Mouse (Mus musculus): ENCODE results near the gene Rnaseh2c. TPM values are rescaled to one million over a fixed set of nuclear protein-coding genes. Genes with fewer than 3 reads are reported as not detected.

Rnaseh2c gene
- polyA plus RNA-seq, 1 experiment from 2014 or later: 137 TPM

- Histone ChIP-seq H3K9me3 (no peaks in the 10 kb centered on the region), H3K4me3 (no peak overlapping the region)
Measured at GRCm38 (mm10) chr19:5566316-5566715, 35.4 kb upstream of the Rnaseh2c start.

DNA sequence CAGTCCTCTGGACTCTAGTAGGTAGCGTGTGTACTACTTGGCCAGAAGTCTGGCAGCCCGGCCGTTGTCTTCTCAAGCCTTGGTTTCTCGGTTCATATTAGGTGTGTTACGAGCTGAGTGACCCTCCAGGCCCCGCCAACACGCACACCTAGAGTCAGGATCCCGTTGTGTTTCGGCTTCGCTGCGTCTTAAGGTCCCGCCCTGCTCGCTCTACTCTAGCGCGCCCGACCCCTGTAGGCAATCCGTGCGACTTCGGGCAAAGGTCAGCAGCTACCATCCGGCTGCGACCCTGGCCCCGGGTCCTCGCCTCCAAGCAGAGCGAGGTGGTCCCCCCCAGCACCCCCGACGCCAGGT lies 34.5 kb upstream of the Rnaseh2c start:
- peaks cover 56% of the 10 kb centered on the region for H3K27me3 ChIP-seq
- no peaks in the 10 kb centered on the region; the same call in 1 of the 2 replicates for H3K36me3 ChIP-seq
- peak overlapping the region; percentile 87; the same call in 1 of the 2 replicates for H3K27ac ChIP-seq (replicated peaks)
- H3K4me1 ChIP-seq: peaks cover 20% of the 10 kb centered on the region
- 2% methylated on average over 26 of the region's 26 CpGs for WGBS
- no peaks in the 10 kb centered on the region for H3K9me3 ChIP-seq
- H3K4me3 ChIP-seq: peak overlapping the region; percentile 79
- peak overlapping the region; percentile 91 for H3K4me2 ChIP-seq (replicated peaks)
- ATAC-seq (ENCODE audit: low FRiP score, low read depth): peak; percentile 3; the same call in 1 of the 2 replicates
- H3K9ac ChIP-seq (replicated peaks): peak overlapping the region; percentile 79

More at GRCm38 (mm10) chr19:5566316-5566715, 35.4 kb upstream of the Rnaseh2c start:
- H3K9ac ChIP-seq (replicated peaks): no peak overlapping the region
- H3K27me3 ChIP-seq: peaks cover 64% of the 10 kb centered on the region
- WGBS: 54% methylated on average over 5 of the region's 5 CpGs
- peaks cover 20% of the 10 kb centered on the region for H3K4me1 ChIP-seq
- H3K27ac ChIP-seq (replicated peaks): no peak overlapping the region
- no peak for ATAC-seq (ENCODE audit: low FRiP score, low read depth)
- no peak overlapping the region for H3K4me2 ChIP-seq (replicated peaks)
- no peaks in the 10 kb centered on the region; the same call in 1 of the 2 replicates for H3K36me3 ChIP-seq

- no peaks in the 10 kb centered on the region; the same call in 1 of the 2 replicates for H3K36me3 ChIP-seq
- H3K4me1 ChIP-seq: peaks cover 20% of the 10 kb centered on the region
- peak within 1 kb of the TSS; percentile 87 for H3K27ac ChIP-seq (replicated peaks)
- peak within 1 kb of the TSS; percentile 79 for H3K9ac ChIP-seq (replicated peaks)
- H3K27me3 ChIP-seq: peaks cover 49% of the 10 kb centered on the region
- ATAC-seq (ENCODE audit: low FRiP score, low read depth): peak; percentile 83
- H3K4me2 ChIP-seq (replicated peaks): peak within 1 kb of the TSS; percentile 91
- no peaks in the 10 kb centered on the region for H3K9me3 ChIP-seq
- WGBS: under 1% methylated on average over 92 of the region's 102 CpGs
- H3K4me3 ChIP-seq: peak within 1 kb of the TSS; percentile 79
Measured at GRCm38 (mm10) chr19:5567534-5568469, 33.9 kb upstream of the Rnaseh2c start, which contains the start of gene Ap5b1. TSS of gene Ap5b1 (plus strand) at chr19:5568025.

GRCm38 (mm10) chr19:5568470-5569140 lies 33.1 kb upstream of the Rnaseh2c start:
- Histone ChIP-seq H3K9ac (replicated peaks) (peak overlapping the region; percentile 79), H3K27ac (replicated peaks) (peak overlapping the region; percentile 87), H3K9me3 (no peaks in the 10 kb centered on the region), H3K4me3 (peak overlapping the region; percentile 79), H3K27me3 (peaks cover 41% of the 10 kb centered on the region), H3K4me1 (peaks cover 20% of the 10 kb centered on the region), H3K36me3 (no peaks in the 10 kb centered on the region; the same call in 1 of the 2 replicates), H3K4me2 (replicated peaks) (peak overlapping the region; percentile 91)
- 6% methylated on average over 27 of the region's 27 CpGs for WGBS
- no peak; the same call in 1 of the 2 replicates for ATAC-seq (ENCODE audit: low FRiP score, low read depth)

GRCm38 (mm10) chr19:5569521-5569920 lies 32.2 kb upstream of the Rnaseh2c start:
- H3K9ac ChIP-seq (replicated peaks): no peak overlapping the region
- peaks cover 20% of the 10 kb centered on the region for H3K4me1 ChIP-seq
- H3K36me3 ChIP-seq: no peaks in the 10 kb centered on the region; the same call in 1 of the 2 replicates
- H3K9me3 ChIP-seq: no peaks in the 10 kb centered on the region
- 0 out of 2 replicates have a peak overlapping the region, but pooled peaks have one; percentile 91 for H3K4me2 ChIP-seq (replicated peaks)
- no peak overlapping the region for H3K27ac ChIP-seq (replicated peaks)
- 90% methylated on average over 10 of the region's 10 CpGs for WGBS
- ATAC-seq (ENCODE audit: low FRiP score, low read depth): no peak
- H3K27me3 ChIP-seq: peaks cover 32% of the 10 kb centered on the region
- no peak overlapping the region for H3K4me3 ChIP-seq

GRCm38 (mm10) chr19:5570353-5571246 lies 31.1 kb upstream of the Rnaseh2c start:
- Histone ChIP-seq H3K36me3 (no peaks in the 10 kb centered on the region; the same call in 1 of the 2 replicates), H3K4me3 (no peak overlapping the region), H3K27ac (replicated peaks) (no peak overlapping the region), H3K27me3 (peaks cover 26% of the 10 kb centered on the region), H3K9me3 (no peaks in the 10 kb centered on the region), H3K4me2 (replicated peaks) (no peak overlapping the region), H3K9ac (replicated peaks) (no peak overlapping the region), H3K4me1 (peaks cover 20% of the 10 kb centered on the region)
- no peak for ATAC-seq (ENCODE audit: low FRiP score, low read depth)
- WGBS: 93% methylated on average over 32 of the region's 32 CpGs

DNA sequence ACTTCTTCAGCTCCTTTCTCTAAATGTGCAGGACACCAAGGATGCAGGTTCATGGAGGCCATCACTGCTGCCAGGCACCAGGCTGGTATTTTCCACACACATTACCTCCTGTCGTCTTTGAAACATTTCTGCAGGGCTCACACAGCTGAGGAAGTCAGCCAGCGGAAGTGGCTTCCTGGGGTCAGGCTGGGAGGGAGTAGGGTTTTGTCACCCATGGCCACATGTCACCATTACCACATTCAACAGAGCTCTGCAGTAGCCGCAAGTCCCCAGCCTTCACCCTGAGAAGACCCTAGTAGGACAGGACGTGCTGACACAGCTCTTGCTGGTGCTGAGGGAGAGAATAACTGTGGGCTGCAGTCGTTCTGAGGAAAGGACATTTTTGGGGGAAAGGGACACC lies 29.8 kb upstream of the Rnaseh2c start:
- H3K4me2 ChIP-seq (replicated peaks): no peak overlapping the region
- WGBS: 80% methylated on average over 5 of the region's 5 CpGs
- peaks cover 17% of the 10 kb centered on the region for H3K4me1 ChIP-seq
- no peak overlapping the region for H3K4me3 ChIP-seq
- no peaks in the 10 kb centered on the region; the same call in 1 of the 2 replicates for H3K36me3 ChIP-seq
- peaks cover 14% of the 10 kb centered on the region for H3K27me3 ChIP-seq
- no peaks in the 10 kb centered on the region for H3K9me3 ChIP-seq
- no peak overlapping the region for H3K27ac ChIP-seq (replicated peaks)
- no peak overlapping the region for H3K9ac ChIP-seq (replicated peaks)
- no peak for ATAC-seq (ENCODE audit: low FRiP score, low read depth)

DNA sequence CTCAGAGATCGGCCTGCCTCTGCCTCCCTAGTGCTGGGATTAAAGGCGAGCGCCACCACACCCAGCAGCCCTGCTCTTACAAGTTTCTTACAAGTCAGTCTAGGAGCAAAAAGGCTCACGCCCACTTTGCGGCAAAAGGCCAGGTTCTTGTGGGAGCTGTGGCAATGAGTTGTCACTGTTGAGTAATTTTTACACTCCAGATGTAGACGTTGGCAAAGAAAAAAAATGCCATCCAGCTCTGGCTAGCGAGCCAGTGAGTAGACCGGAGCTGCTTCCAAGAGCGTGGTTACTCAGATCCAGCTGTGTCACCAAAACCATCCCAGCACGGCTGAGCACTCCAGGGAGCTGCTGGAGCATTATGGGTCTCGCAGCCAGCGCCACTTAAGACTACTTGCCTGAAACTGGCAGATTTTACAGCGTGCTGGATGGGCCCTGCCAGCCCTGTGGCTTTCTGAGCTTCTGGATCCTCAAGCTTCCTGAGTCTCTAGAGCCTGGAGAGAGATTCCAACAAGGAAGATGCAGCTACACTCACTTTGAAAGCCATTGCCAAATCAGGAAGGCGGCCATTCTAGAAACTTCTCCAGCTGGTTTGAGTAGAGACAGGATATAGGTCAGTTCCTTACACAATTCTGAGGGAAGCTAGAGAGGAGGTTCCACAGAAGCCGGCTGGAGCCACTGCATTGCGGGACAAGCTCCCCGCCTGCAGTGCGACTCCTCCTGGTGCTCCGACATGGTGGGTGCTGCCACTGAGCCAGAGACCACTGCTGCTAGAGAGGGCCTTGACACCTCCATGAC lies 29.1 kb upstream of the Rnaseh2c start:
- H3K36me3 ChIP-seq: no peaks in the 10 kb centered on the region; the same call in 1 of the 2 replicates
- H3K27ac ChIP-seq (replicated peaks): no peak overlapping the region
- no peaks in the 10 kb centered on the region for H3K9me3 ChIP-seq
- peaks cover 12% of the 10 kb centered on the region for H3K4me1 ChIP-seq
- WGBS: 87% methylated on average over 19 of the region's 19 CpGs
- H3K4me2 ChIP-seq (replicated peaks): no peak overlapping the region
- no peak overlapping the region for H3K4me3 ChIP-seq
- no peak overlapping the region for H3K9ac ChIP-seq (replicated peaks)
- ATAC-seq (ENCODE audit: low FRiP score, low read depth): no peak
- H3K27me3 ChIP-seq: peaks cover 12% of the 10 kb centered on the region

GRCm38 (mm10) chr19:5575336-5575735 lies 26.3 kb upstream of the Rnaseh2c start:
- Histone ChIP-seq H3K4me1 (no peaks in the 10 kb centered on the region), H3K4me3 (no peak overlapping the region), H3K4me2 (replicated peaks) (no peak overlapping the region), H3K36me3 (no peaks in the 10 kb centered on the region; the same call in 1 of the 2 replicates), H3K9ac (replicated peaks) (no peak overlapping the region), H3K27me3 (no peaks in the 10 kb centered on the region; the same call in 1 of the 2 replicates), H3K9me3 (no peaks in the 10 kb centered on the region), H3K27ac (replicated peaks) (no peak overlapping the region)
- WGBS: 97% methylated on average over 1 of the region's 1 CpGs
- no peak for ATAC-seq (ENCODE audit: low FRiP score, low read depth)

GRCm38 (mm10) chr19:5579971-5580370 lies 21.7 kb upstream of the Rnaseh2c start:
- WGBS: 73% methylated on average over 4 of the region's 4 CpGs
- no peak overlapping the region for H3K9ac ChIP-seq (replicated peaks)

More at GRCm38 (mm10) chr19:5579971-5580370, 21.7 kb upstream of the Rnaseh2c start:
- Histone ChIP-seq H3K4me1 (no peaks in the 10 kb centered on the region), H3K36me3 (no peaks in the 10 kb centered on the region), H3K27me3 (no peaks in the 10 kb centered on the region; the same call in 1 of the 2 replicates), H3K9me3 (no peaks in the 10 kb centered on the region), H3K4me2 (replicated peaks) (no peak overlapping the region), H3K4me3 (no peak overlapping the region), H3K27ac (replicated peaks) (no peak overlapping the region)
- ATAC-seq (ENCODE audit: low FRiP score, low read depth): no peak
